ENCODE assay signal across 18 mouse cellular contexts in genomic region chr13:28960916-28961315, GRCm38 (mm10).
"Had no signal": no experiment of that assay in that cellular context is flagged by ENCODE, and none has a peak within 500 bp of the region (broad histone marks: within the 10 kb centered on the region; RNA-seq: fewer than 3 reads in every experiment).

No protein-coding gene starts in this region.

- DNase-seq: lung, adult 18-20 months; lung, embryonic 14.5 days; lung, postnatal 10 days; lung, postnatal 4 days; midbrain, embryonic 14.5 days; retina, postnatal 1 day; right cerebral cortex, adult 18-20 months; right cerebral cortex, postnatal 25 days; right cerebral cortex, postnatal 4 days; spleen, adult 18-20 months had no signal

- H3K36me3 ChIP-seq: liver, embryonic 12.5 days; midbrain, embryonic 10.5 days; midbrain, embryonic 12.5 days; neural tube, embryonic 13.5 days; neural tube, embryonic 15.5 days had no signal

- H3K4me3 ChIP-seq: liver, embryonic 12.5 days; midbrain, embryonic 10.5 days; midbrain, embryonic 12.5 days; myocyte; neural tube, embryonic 13.5 days; neural tube, embryonic 15.5 days had no signal

- ATAC-seq: liver, embryonic 12.5 days; midbrain, embryonic 16.5 days had no signal

- H3K27ac ChIP-seq: liver, embryonic 12.5 days; liver, embryonic 14.5 days; midbrain, embryonic 10.5 days; midbrain, embryonic 12.5 days; neural tube, embryonic 13.5 days; neural tube, embryonic 15.5 days had no signal

- H3K9me3 ChIP-seq: liver, embryonic 12.5 days; midbrain, embryonic 12.5 days; neural tube, embryonic 13.5 days; neural tube, embryonic 15.5 days had no signal

- H3K9ac ChIP-seq: liver, embryonic 12.5 days; liver, embryonic 14.5 days; lung, embryonic 14.5 days; midbrain, embryonic 12.5 days; neural tube, embryonic 13.5 days; neural tube, embryonic 15.5 days had no signal

- H3K4me2 ChIP-seq: liver, embryonic 12.5 days; lung, embryonic 14.5 days; midbrain, embryonic 12.5 days; neural tube, embryonic 13.5 days had no signal

- H3K27me3 ChIP-seq: midbrain, embryonic 12.5 days; neural tube, embryonic 13.5 days; neural tube, embryonic 15.5 days had no signal
